10 mouse cellular contexts compared by ENCODE assay signal in genomic region chr2:157974604-157975501, GRCm38 (mm10). TPM values are rescaled to one million over a fixed set of nuclear protein-coding genes. Genes with fewer than 3 reads are reported as not detected.
A peak's percentile ranks its signal among the peaks of the same experiment; 100 is the strongest.
DNase-seq lines count a peak whose midpoint lies in the region; ATAC-seq and TF ChIP-seq lines count a peak whose summit lies in the region.
"Had no signal": no experiment of that assay in that cellular context is flagged by ENCODE, and none has a peak within 500 bp of the region (broad histone marks: within the 10 kb centered on the region; RNA-seq: fewer than 3 reads in every experiment).

No protein-coding gene starts in this region.

- 0 out of 2 replicates have a peak, but pooled peaks cover 5% of the 10 kb centered on the region for H3K27me3 ChIP-seq in embryonic facial prominence, embryonic 14.5 days (replicated peaks; ENCODE audit: control insufficient read depth, insufficient read depth, low read length)
- no peaks in the 10 kb centered on the region for H3K27me3 ChIP-seq in hindbrain, postnatal 0 days (ENCODE audit: insufficient read depth, low read length)
- H3K27me3 ChIP-seq in liver, postnatal 0 days (ENCODE audit: insufficient read depth, low read length), result peaks cover 17% of the 10 kb centered on the region; the same call in 1 of the 2 replicates

- peak; percentile 51 for DNase-seq in embryo, embryonic 10.5 days (ENCODE audit: low spot score)
- peak; percentile 20 for DNase-seq in embryonic facial prominence, embryonic 14.5 days (ENCODE audit: low spot score)
- DNase-seq in hindbrain, postnatal 0 days (ENCODE audit: low spot score), result peak; percentile 52
- DNase-seq in neural tube, embryonic 10.5 days (ENCODE audit: extremely low spot score, low spot score), result peak; percentile 39
- DNase-seq in liver, postnatal 0 days, result no peak
- no peak for DNase-seq in left cerebral cortex, adult 18-20 months (ENCODE audit: low spot score in 2 of 2)
- DNase-seq in c-Kit-positive CD71-positive TER-119-positive erythroid progenitor cells, embryonic 14.5 days (ENCODE audit: low spot score), result no peak
- DNase-seq: spleen, adult 18-20 months had no signal

- peak overlapping the region; percentile 35; the same call in 1 of the 2 replicates for H3K4me2 ChIP-seq in embryonic facial prominence, embryonic 14.5 days (ENCODE audit: low read depth, low read length)
- peak overlapping the region; percentile 34 for H3K4me2 ChIP-seq in hindbrain, postnatal 0 days (ENCODE audit: low read depth, low read length)
- no peak overlapping the region for H3K4me2 ChIP-seq in liver, postnatal 0 days (ENCODE audit: low read depth, low read length)

- peaks cover 11% of the 10 kb centered on the region; the same call in 1 of the 2 replicates for H3K4me1 ChIP-seq in embryonic facial prominence, embryonic 14.5 days (ENCODE audit: control insufficient read depth, insufficient read depth, low read length)
- peaks cover 13% of the 10 kb centered on the region; the same call in 1 of the 2 replicates for H3K4me1 ChIP-seq in hindbrain, postnatal 0 days (ENCODE audit: insufficient read depth, low read length)
- no peaks in the 10 kb centered on the region for H3K4me1 ChIP-seq in liver, postnatal 0 days (ENCODE audit: insufficient read depth)

- WGBS in embryonic facial prominence, embryonic 14.5 days, result 3% methylated on average over 22 of the region's 23 CpGs
- WGBS in hindbrain, postnatal 0 days, result 4% methylated on average over 23 of the region's 23 CpGs
- 5% methylated on average over 23 of the region's 23 CpGs for WGBS in liver, postnatal 0 days (ENCODE audit: insufficient replicate concordance)

- H3K9me3 ChIP-seq in embryonic facial prominence, embryonic 14.5 days (ENCODE audit: control insufficient read depth, low read length), result no peaks in the 10 kb centered on the region
- no peaks in the 10 kb centered on the region for H3K9me3 ChIP-seq in hindbrain, postnatal 0 days (ENCODE audit: low read length)
- H3K9me3 ChIP-seq in liver, postnatal 0 days (ENCODE audit: low read length), result no peaks in the 10 kb centered on the region

- H3K27ac ChIP-seq in embryonic facial prominence, embryonic 14.5 days (replicated peaks; ENCODE audit: low read depth, low read length), result no peak overlapping the region
- H3K27ac ChIP-seq in hindbrain, postnatal 0 days, result no peak overlapping the region
- no peak overlapping the region for H3K27ac ChIP-seq in liver, postnatal 0 days (ENCODE audit: low read depth)
- H3K27ac ChIP-seq: liver, embryonic 14.5 days had no signal

- H3K36me3 ChIP-seq in embryonic facial prominence, embryonic 14.5 days (ENCODE audit: control insufficient read depth, insufficient read depth, low read length), result no peaks in the 10 kb centered on the region
- H3K36me3 ChIP-seq in hindbrain, postnatal 0 days (ENCODE audit: insufficient read depth, low read length), result no peaks in the 10 kb centered on the region
- no peaks in the 10 kb centered on the region for H3K36me3 ChIP-seq in liver, postnatal 0 days (replicated peaks; ENCODE audit: insufficient read depth, low read length)

- H3K9ac ChIP-seq in embryonic facial prominence, embryonic 14.5 days (ENCODE audit: low read depth, low read length), result no peak overlapping the region
- H3K9ac ChIP-seq in hindbrain, postnatal 0 days (replicated peaks; ENCODE audit: low read length), result no peak overlapping the region
- no peak overlapping the region for H3K9ac ChIP-seq in liver, postnatal 0 days (replicated peaks)
- H3K9ac ChIP-seq: liver, embryonic 14.5 days had no signal

- no peak for ATAC-seq in embryonic facial prominence, embryonic 14.5 days (ENCODE audit: low read depth)
- peak; percentile 55; the same call in 1 of the 2 replicates for ATAC-seq in hindbrain, postnatal 0 days
- no peak for ATAC-seq in liver, postnatal 0 days

- TF ChIP-seq EP300 in liver, postnatal 0 days (IDR thresholded peaks at IDR 0.05; ENCODE audit: low read depth), result no peak

- TF ChIP-seq CTCF in hindbrain, postnatal 0 days (IDR thresholded peaks at IDR 0.05; ENCODE audit: low read depth), result no peak
- no peak for TF ChIP-seq CTCF in liver, postnatal 0 days (IDR thresholded peaks at IDR 0.05; ENCODE audit: low read depth)

- H3K4me3 ChIP-seq in embryonic facial prominence, embryonic 14.5 days (ENCODE audit: low read depth, low read length), result no peak overlapping the region
- H3K4me3 ChIP-seq in hindbrain, postnatal 0 days (ENCODE audit: low read length), result no peak overlapping the region
- H3K4me3 ChIP-seq in liver, postnatal 0 days (ENCODE audit: low read depth, low read length), result no peak overlapping the region
- H3K4me3 ChIP-seq: myocyte had no signal

RNA-seq across cellular contexts. Expression of gene Tti1, which starts 53.4 kb away (rescaled TPM):
- polyA plus RNA-seq in embryonic facial prominence, embryonic 14.5 days (2014; fragmentation: Nextera tagmentation; extraction: Ambion mirVana), result 17.0 and 22.0 TPM in 2 replicates
- 18.2 and 19.4 TPM in 2 replicates for total RNA-seq in hindbrain, postnatal 0 days (2014; rRNA removed)
- polyA plus RNA-seq in hindbrain, postnatal 0 days (2015; fragmentation: Nextera tagmentation; extraction: Ambion mirVana), result 9.5 and 10.3 TPM in 2 replicates
- polyA plus RNA-seq in liver, postnatal 0 days (2015; fragmentation: Nextera tagmentation; extraction: Ambion mirVana), result 4.7 and 5.4 TPM in 2 replicates
- 10 to 100 TPM; 21.0 to 23.5 TPM for total RNA-seq in left cerebral cortex, adult 18-20 months (2021)

RNA-seq across cellular contexts. Expression of gene Rprd1b, which starts 53.4 kb away (rescaled TPM):
- 32.8 and 37.5 TPM in 2 replicates for polyA plus RNA-seq in embryonic facial prominence, embryonic 14.5 days (2014; fragmentation: Nextera tagmentation; extraction: Ambion mirVana)
- 26.3 and 31.3 TPM in 2 replicates for total RNA-seq in hindbrain, postnatal 0 days (2014; rRNA removed)
- polyA plus RNA-seq in hindbrain, postnatal 0 days (2015; fragmentation: Nextera tagmentation; extraction: Ambion mirVana), result 19.8 and 20.4 TPM in 2 replicates
- 15.6 and 17.4 TPM in 2 replicates for polyA plus RNA-seq in liver, postnatal 0 days (2015; fragmentation: Nextera tagmentation; extraction: Ambion mirVana)
- 10 to 100 TPM; 74.0 to 79.9 TPM for total RNA-seq in left cerebral cortex, adult 18-20 months (2021)

Comparison
In these comparisons a context has a peak if more than half of its experiments do, and no peak if none do; other contexts are left out.
1. DNase-seq: peak in embryo, embryonic 10.5 days (single experiment), embryonic facial prominence, embryonic 14.5 days (single experiment), hindbrain, postnatal 0 days (single experiment) and neural tube, embryonic 10.5 days (single experiment); none in liver, postnatal 0 days (single experiment), left cerebral cortex, adult 18-20 months (0 of 2) and c-Kit-positive CD71-positive TER-119-positive erythroid progenitor cells, embryonic 14.5 days (single experiment).